Comparison of ENCODE assay signal across 33 mouse cellular contexts in genomic region chr4:134503686-134504357, GRCm38 (mm10). TPM values are rescaled to one million over a fixed set of nuclear protein-coding genes. Genes with fewer than 3 reads are reported as not detected.
DNase-seq lines count a peak whose midpoint lies in the region; ATAC-seq and TF ChIP-seq lines count a peak whose summit lies in the region.
"Had no signal": no experiment of that assay in that cellular context is flagged by ENCODE, and none has a peak within 500 bp of the region (broad histone marks: within the 10 kb centered on the region; RNA-seq: fewer than 3 reads in every experiment).

No protein-coding gene starts in this region.

- WGBS in liver, embryonic 12.5 days (ENCODE audit: insufficient replicate concordance), result 36% methylated on average over 4 of the region's 4 CpGs
- 35% methylated on average over 4 of the region's 4 CpGs for WGBS in liver, postnatal 0 days (ENCODE audit: insufficient replicate concordance)
- 84% methylated on average over 4 of the region's 4 CpGs for WGBS in hindbrain, embryonic 11.5 days

- peak; percentile 49 for DNase-seq in spleen, adult 12 weeks (ENCODE audit: low spot score)
- no peak for DNase-seq in spleen, adult 18-20 months
- no peak for DNase-seq in liver, postnatal 0 days
- DNase-seq in heart, adult 18-20 months, result no peak
- no peak for DNase-seq in lung, postnatal 36 days
- DNase-seq in hindbrain, embryonic 11.5 days (ENCODE audit: low spot score), result no peak
- DNase-seq: cerebellum, adult 11-12 months; cerebellum, adult 9-11 months; embryo, embryonic 11 days; heart, postnatal 14 days; kidney, adult 11 months; kidney, postnatal 25 days; lung, adult 18-20 months; right cerebral cortex, postnatal 4 days; thymus, adult 18-20 months; thymus, postnatal 25 days had no signal

- 0 out of 2 replicates have a peak overlapping the region, but pooled peaks have one; percentile 20 for H3K4me3 ChIP-seq in liver, embryonic 12.5 days
- no peak overlapping the region for H3K4me3 ChIP-seq in liver, postnatal 0 days (ENCODE audit: low read depth, low read length)
- no peak overlapping the region for H3K4me3 ChIP-seq in hindbrain, embryonic 11.5 days (ENCODE audit: low read depth, low read length)
- H3K4me3 ChIP-seq: embryonic facial prominence, embryonic 12.5 days; hindbrain, embryonic 12.5 days; kidney, embryonic 15.5 days; layer of hippocampus, adult 2 months; left cerebral cortex, adult 2 months; limb, embryonic 12.5 days; midbrain, embryonic 10.5 days; myocyte; neural tube, embryonic 12.5 days had no signal

- peak overlapping the region; percentile 29; the same call in 1 of the 2 replicates for H3K9ac ChIP-seq in liver, embryonic 12.5 days
- H3K9ac ChIP-seq in liver, postnatal 0 days (replicated peaks), result no peak overlapping the region
- H3K9ac ChIP-seq in hindbrain, embryonic 11.5 days (ENCODE audit: low read depth, low read length), result no peak overlapping the region
- H3K9ac ChIP-seq: embryonic facial prominence, embryonic 12.5 days; hindbrain, embryonic 12.5 days; kidney, embryonic 15.5 days; limb, embryonic 12.5 days; neural tube, embryonic 12.5 days had no signal

- H3K4me1 ChIP-seq in liver, embryonic 12.5 days, result peaks cover 73% of the 10 kb centered on the region
- peaks cover 22% of the 10 kb centered on the region; the same call in 1 of the 2 replicates for H3K4me1 ChIP-seq in liver, postnatal 0 days (ENCODE audit: insufficient read depth)
- H3K4me1 ChIP-seq in hindbrain, embryonic 11.5 days (replicated peaks; ENCODE audit: control insufficient read depth, insufficient read depth, low read length), result no peaks in the 10 kb centered on the region
- H3K4me1 ChIP-seq: embryonic facial prominence, embryonic 12.5 days; hindbrain, embryonic 12.5 days; kidney, embryonic 15.5 days; limb, embryonic 12.5 days; neural tube, embryonic 12.5 days had no signal

- no peak for TF ChIP-seq CTCF in liver, postnatal 0 days (IDR thresholded peaks at IDR 0.05; ENCODE audit: low read depth)

- H3K9me3 ChIP-seq in liver, embryonic 12.5 days (replicated peaks), result no peaks in the 10 kb centered on the region
- H3K9me3 ChIP-seq in liver, postnatal 0 days (ENCODE audit: low read length), result no peaks in the 10 kb centered on the region
- no peaks in the 10 kb centered on the region for H3K9me3 ChIP-seq in hindbrain, embryonic 11.5 days (ENCODE audit: control insufficient read depth, low read length)
- H3K9me3 ChIP-seq: embryonic facial prominence, embryonic 12.5 days; G1E; hindbrain, embryonic 12.5 days; kidney, embryonic 15.5 days; limb, embryonic 12.5 days; midbrain, embryonic 10.5 days; neural tube, embryonic 12.5 days had no signal

- H3K27me3 ChIP-seq in liver, embryonic 12.5 days (replicated peaks), result no peaks in the 10 kb centered on the region
- H3K27me3 ChIP-seq in liver, postnatal 0 days (ENCODE audit: insufficient read depth, low read length), result no peaks in the 10 kb centered on the region
- no peaks in the 10 kb centered on the region for H3K27me3 ChIP-seq in hindbrain, embryonic 11.5 days (ENCODE audit: control insufficient read depth, insufficient read depth, low read length)
- H3K27me3 ChIP-seq: embryonic facial prominence, embryonic 12.5 days; hindbrain, embryonic 12.5 days; kidney, embryonic 15.5 days; limb, embryonic 12.5 days; neural tube, embryonic 12.5 days; Patski had no signal

- H3K4me2 ChIP-seq in liver, embryonic 12.5 days, result peak overlapping the region; percentile 52
- H3K4me2 ChIP-seq in liver, postnatal 0 days (ENCODE audit: low read depth, low read length), result peak overlapping the region; percentile 1; the same call in 1 of the 2 replicates
- no peak overlapping the region for H3K4me2 ChIP-seq in hindbrain, embryonic 11.5 days (replicated peaks; ENCODE audit: low read depth, low read length)
- H3K4me2 ChIP-seq: embryonic facial prominence, embryonic 12.5 days; hindbrain, embryonic 12.5 days; kidney, embryonic 15.5 days; limb, embryonic 12.5 days; neural tube, embryonic 12.5 days had no signal

- peaks cover 7% of the 10 kb centered on the region for H3K36me3 ChIP-seq in liver, embryonic 12.5 days
- peaks cover 8% of the 10 kb centered on the region; the same call in 1 of the 2 replicates for H3K36me3 ChIP-seq in liver, postnatal 0 days (replicated peaks; ENCODE audit: insufficient read depth, low read length)
- H3K36me3 ChIP-seq in hindbrain, embryonic 11.5 days (ENCODE audit: control insufficient read depth, insufficient read depth, low read length), result no peaks in the 10 kb centered on the region
- H3K36me3 ChIP-seq: embryonic facial prominence, embryonic 12.5 days; kidney, embryonic 15.5 days; limb, embryonic 12.5 days; midbrain, embryonic 10.5 days had no signal

- ATAC-seq in liver, embryonic 12.5 days, result peak; percentile 57
- ATAC-seq in liver, postnatal 0 days, result peak; percentile 52
- ATAC-seq in hindbrain, embryonic 11.5 days (ENCODE audit: low FRiP score), result no peak
- ATAC-seq: forebrain, embryonic 16.5 days; lung, postnatal 0 days; midbrain, embryonic 16.5 days; Patski had no signal

- H3K27ac ChIP-seq in liver, embryonic 12.5 days, result peak overlapping the region; percentile 67
- H3K27ac ChIP-seq in liver, postnatal 0 days (ENCODE audit: low read depth), result no peak overlapping the region
- H3K27ac ChIP-seq in hindbrain, embryonic 11.5 days (ENCODE audit: low read depth, low read length), result no peak overlapping the region
- H3K27ac ChIP-seq: embryonic facial prominence, embryonic 12.5 days; hindbrain, embryonic 12.5 days; kidney, embryonic 15.5 days; layer of hippocampus, adult 2 months; left cerebral cortex, adult 2 months; limb, embryonic 12.5 days; macrophage; midbrain, embryonic 10.5 days; neural tube, embryonic 12.5 days had no signal

- no peak for TF ChIP-seq EP300 in liver, postnatal 0 days (IDR thresholded peaks at IDR 0.05; ENCODE audit: low read depth)

RNA-seq across cellular contexts. Expression of gene Aunip, which starts 7.0 kb away (rescaled TPM):
- polyA plus RNA-seq in liver, embryonic 12.5 days (2016; fragmentation: Nextera tagmentation; extraction: Ambion mirVana), result 26.9 and 27.6 TPM in 2 replicates
- polyA plus RNA-seq in liver, postnatal 0 days (2015; fragmentation: Nextera tagmentation; extraction: Ambion mirVana), result 6.9 and 7.1 TPM in 2 replicates
- under 1 TPM in 1 of 2 experiments, not detected in 1; 0.36 TPM for total RNA-seq in heart, adult 18-20 months (2021)
- polyA plus RNA-seq in hindbrain, embryonic 11.5 days (2014; fragmentation: Nextera tagmentation; extraction: Ambion mirVana), result 4.4 and 6.1 TPM in 2 replicates
- total RNA-seq: gastrocnemius, adult 8-10 months had no signal

RNA-seq across cellular contexts. Expression of gene Paqr7, which starts 7.3 kb away (rescaled TPM):
- 6.5 and 7.2 TPM in 2 replicates for polyA plus RNA-seq in liver, embryonic 12.5 days (2016; fragmentation: Nextera tagmentation; extraction: Ambion mirVana)
- 12.4 and 17.8 TPM in 2 replicates for polyA plus RNA-seq in liver, postnatal 0 days (2015; fragmentation: Nextera tagmentation; extraction: Ambion mirVana)
- total RNA-seq in heart, adult 18-20 months (2021), result 10 to 100 TPM; 15.5 to 15.7 TPM
- 1.7 and 2.5 TPM in 2 replicates for polyA plus RNA-seq in hindbrain, embryonic 11.5 days (2014; fragmentation: Nextera tagmentation; extraction: Ambion mirVana)

RNA-seq across cellular contexts. Expression of gene Mtfr1l, which starts 31.4 kb away (rescaled TPM):
- polyA plus RNA-seq in liver, embryonic 12.5 days (2016; fragmentation: Nextera tagmentation; extraction: Ambion mirVana), result 69.3 and 72.1 TPM in 2 replicates
- polyA plus RNA-seq in liver, postnatal 0 days (2015; fragmentation: Nextera tagmentation; extraction: Ambion mirVana), result 56.9 and 60.3 TPM in 2 replicates
- total RNA-seq in heart, adult 18-20 months (2021), result 100 to 1,000 TPM; 184 to 217 TPM
- polyA plus RNA-seq in hindbrain, embryonic 11.5 days (2014; fragmentation: Nextera tagmentation; extraction: Ambion mirVana), result 136 and 138 TPM in 2 replicates

RNA-seq across cellular contexts. Expression of gene Stmn1, which starts 35.7 kb away (rescaled TPM):
- polyA plus RNA-seq in liver, embryonic 12.5 days (2016; fragmentation: Nextera tagmentation; extraction: Ambion mirVana), result 558 and 570 TPM in 2 replicates
- polyA plus RNA-seq in liver, postnatal 0 days (2015; fragmentation: Nextera tagmentation; extraction: Ambion mirVana), result 249 and 258 TPM in 2 replicates
- 10 to 100 TPM; 21.3 to 24.5 TPM for total RNA-seq in heart, adult 18-20 months (2021)
- 4,486 and 4,492 TPM in 2 replicates for polyA plus RNA-seq in hindbrain, embryonic 11.5 days (2014; fragmentation: Nextera tagmentation; extraction: Ambion mirVana)

RNA-seq across cellular contexts. Expression of gene Selenon, which starts 48.1 kb away (rescaled TPM):
- 12.5 and 14.1 TPM in 2 replicates for polyA plus RNA-seq in liver, embryonic 12.5 days (2016; fragmentation: Nextera tagmentation; extraction: Ambion mirVana)
- 2.8 TPM in 2 replicates for polyA plus RNA-seq in liver, postnatal 0 days (2015; fragmentation: Nextera tagmentation; extraction: Ambion mirVana)
- 10 to 100 TPM; 16.8 to 17.0 TPM for total RNA-seq in heart, adult 18-20 months (2021)
- polyA plus RNA-seq in hindbrain, embryonic 11.5 days (2014; fragmentation: Nextera tagmentation; extraction: Ambion mirVana), result 16.7 and 22.7 TPM in 2 replicates
- polyA plus RNA-seq: G1E had no signal
